Mouse (Mus musculus) gastrocnemius, postnatal 36 days (tissue): ENCODE data around the gene BC107364. TPM values are rescaled to one million over a fixed set of nuclear protein-coding genes. Genes with fewer than 3 reads are reported as not detected.
"Not testable (repeated sequence)": the region's sequence is repeated elsewhere in the genome, so short reads cannot be mapped to it uniquely, and the experiment has no call there.

Experiments
- DNase-seq, 2 experiments: peaks; one replicate each; pipeline ENCODE4 v3.0.0; 2022
- intact Hi-C: fragments of 180-260 bp; cut with DNase I; formaldehyde crosslinking; loops from one replicate; pipeline ENCODE4 v1.15.1; 2025
- total RNA-seq, 2 experiments: library from RNA; stranded (reverse); gene quantifications; 2 replicates each; pipeline ENCODE4 v1.2.3; 2021

BC107364 gene
- total RNA-seq, 2 experiments from 2014 or later, result not detected

GRCm38 (mm10) chr3:96459757-96460567 is 7.9 kb upstream of the BC107364 start:
- DNase-seq, intact Hi-C loops: not testable (repeated sequence)

- DNase-seq, intact Hi-C loops: not testable (repeated sequence)
Measured at GRCm38 (mm10) chr3:96458886-96459439, 6.9 kb upstream of the BC107364 start.

DNA sequence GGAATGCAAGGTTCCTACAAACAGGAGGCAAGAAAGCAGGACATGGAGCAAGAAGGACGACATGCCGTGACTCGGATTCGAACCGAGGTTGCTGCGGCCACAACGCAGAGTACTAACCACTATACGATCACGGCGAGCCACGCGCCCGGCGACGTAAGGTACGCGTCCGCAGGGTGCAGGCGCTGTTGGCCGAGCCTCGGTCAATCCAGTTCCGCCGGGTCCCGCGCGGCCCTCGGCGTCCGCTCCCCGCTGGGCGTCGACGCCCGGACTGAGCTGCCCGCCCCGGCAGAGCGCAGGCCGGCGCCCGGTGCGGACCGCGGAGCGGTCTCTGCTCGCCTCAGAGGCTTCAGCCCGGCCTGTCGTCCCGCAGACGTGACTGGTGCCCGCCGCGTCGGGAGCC is 5.9 kb upstream of the BC107364 start:
- intact Hi-C loops, DNase-seq: not testable (repeated sequence)

- intact Hi-C loops, result not testable (repeated sequence)
Measured at GRCm38 (mm10) chr3:96451181-96451737, 847 bp downstream of the BC107364 start.

GRCm38 (mm10) chr3:96450586-96450896 is 1.6 kb downstream of the BC107364 start:
- DNase-seq, intact Hi-C loops: not testable (repeated sequence)

More at GRCm38 (mm10) chr3:96451181-96451737, 847 bp downstream of the BC107364 start:
- DNase-seq, result not testable (repeated sequence)

DNA sequence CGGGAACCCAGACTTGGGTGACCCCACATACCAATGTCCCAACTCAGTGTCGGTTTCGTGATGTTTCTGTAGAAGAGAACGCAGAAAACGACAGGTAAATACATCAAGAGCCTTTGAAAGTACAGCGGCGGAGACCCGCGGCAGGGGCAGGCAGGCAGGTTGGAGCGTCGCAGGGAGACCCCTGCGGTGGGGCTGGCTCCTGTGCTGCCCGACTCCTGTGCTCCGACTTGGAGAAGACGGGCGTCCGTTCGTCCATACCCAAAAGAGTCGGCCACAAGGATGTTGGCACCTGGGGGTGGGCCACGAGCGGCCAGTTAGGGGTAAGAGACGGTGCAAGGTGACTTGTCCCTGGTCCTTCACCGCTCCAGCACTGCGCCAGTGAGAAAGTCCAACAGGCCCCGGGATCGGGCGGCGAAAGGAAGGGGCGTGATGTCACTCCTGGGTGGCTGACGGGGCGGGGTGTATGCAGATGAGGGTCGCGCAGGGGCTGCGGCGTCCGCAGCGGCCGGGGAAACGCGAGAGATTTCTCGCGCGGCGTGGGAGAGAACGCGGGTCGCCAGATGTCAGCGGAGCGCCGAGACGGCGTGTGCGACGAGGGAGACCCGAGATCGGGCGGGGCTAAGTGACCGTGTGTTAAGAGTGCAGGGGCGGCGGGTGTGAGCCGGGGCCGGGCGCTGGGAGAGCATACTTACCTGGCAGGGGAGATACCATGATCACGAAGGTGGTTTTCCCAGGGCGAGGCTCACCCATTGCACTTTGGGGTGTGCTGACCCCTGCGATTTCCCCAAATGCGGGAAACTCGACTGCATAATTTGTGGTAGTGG is 2.1 kb downstream of the BC107364 start:
- intact Hi-C loops, DNase-seq: not testable (repeated sequence)

GRCm38 (mm10) chr3:96445436-96445835 is 6.7 kb downstream of the BC107364 start:
- DNase-seq, result no peak
- intact Hi-C loops, result no loop called here

DNA sequence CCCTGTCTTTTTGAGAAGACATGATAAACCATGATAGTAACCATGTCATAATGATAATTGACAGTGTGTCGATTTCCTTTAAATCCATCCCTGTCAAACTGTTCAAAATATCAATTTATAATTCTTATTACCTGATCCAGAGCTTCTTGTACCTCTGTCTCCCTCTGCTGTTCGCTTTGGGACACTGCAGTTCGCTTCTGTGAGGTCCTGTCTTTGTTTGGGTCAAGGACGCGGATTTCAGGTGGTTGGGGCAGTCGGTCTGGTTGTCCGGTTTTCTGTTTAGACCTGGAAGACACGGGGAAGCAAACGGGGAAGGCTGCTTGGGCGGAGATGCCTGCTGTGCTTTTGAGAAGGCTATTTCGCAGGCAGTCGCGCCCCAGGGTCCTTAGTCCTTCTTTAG is 11.5 kb downstream of the BC107364 start:
- peak; percentile 36 to 56 for DNase-seq
- intact Hi-C loops, result no loop called here

DNA sequence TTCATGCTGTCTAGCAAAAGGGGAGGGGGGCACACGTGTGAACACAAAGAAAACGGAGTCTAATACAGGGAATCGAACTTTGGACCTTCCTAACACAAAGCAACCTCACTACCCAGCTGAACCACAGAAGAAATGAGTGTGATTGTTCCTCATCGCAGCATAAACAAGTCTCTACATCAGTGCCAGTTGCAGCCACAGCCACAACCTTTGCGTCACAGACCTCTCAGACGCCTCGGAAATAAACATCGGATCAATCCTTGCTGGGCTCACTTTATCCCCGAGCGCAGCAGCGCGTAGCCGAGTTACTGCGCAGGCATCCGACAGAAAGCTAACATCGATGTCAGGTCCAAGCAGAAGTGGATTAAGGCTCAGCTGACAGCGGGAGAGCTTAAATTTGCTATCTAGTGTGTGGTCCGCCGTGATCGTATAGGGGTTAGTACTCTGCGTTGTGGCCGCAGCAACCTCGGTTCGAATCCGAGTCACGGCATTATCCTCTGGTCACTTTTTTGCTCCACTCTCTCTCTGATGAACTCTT is 16.5 kb downstream of the BC107364 start:
- DNase-seq, result no peak
- intact Hi-C loops, result loop anchor here (5.0 kb wide), 1 partner anchor 158 kb away; no protein-coding TSS in a partner anchor

DNA sequence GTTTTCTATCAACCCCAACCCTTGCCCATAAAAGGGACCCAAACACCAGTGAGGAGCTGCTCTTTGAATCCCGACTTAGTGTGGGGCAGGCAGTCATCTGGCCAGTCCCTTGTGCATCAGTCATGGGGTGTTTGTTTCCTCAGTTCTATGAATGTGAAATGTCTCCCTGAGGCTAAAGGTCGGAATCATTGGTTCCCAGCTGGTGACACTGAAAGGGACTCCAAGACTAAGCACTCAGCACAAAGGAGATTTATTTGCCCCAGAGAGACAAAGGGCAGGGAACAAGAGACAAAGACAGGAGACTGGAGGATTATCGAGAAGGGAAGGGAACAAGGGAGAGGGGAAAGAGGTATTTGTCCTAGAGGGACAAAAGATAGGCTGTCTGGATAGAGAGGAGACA is 19.9 kb downstream of the BC107364 start:
- no peak for DNase-seq
- intact Hi-C loops, result no loop called here

- DNase-seq, result no peak
- intact Hi-C loops, result no loop called here
Measured at GRCm38 (mm10) chr3:96429819-96430132, 22.3 kb downstream of the BC107364 start.

DNA sequence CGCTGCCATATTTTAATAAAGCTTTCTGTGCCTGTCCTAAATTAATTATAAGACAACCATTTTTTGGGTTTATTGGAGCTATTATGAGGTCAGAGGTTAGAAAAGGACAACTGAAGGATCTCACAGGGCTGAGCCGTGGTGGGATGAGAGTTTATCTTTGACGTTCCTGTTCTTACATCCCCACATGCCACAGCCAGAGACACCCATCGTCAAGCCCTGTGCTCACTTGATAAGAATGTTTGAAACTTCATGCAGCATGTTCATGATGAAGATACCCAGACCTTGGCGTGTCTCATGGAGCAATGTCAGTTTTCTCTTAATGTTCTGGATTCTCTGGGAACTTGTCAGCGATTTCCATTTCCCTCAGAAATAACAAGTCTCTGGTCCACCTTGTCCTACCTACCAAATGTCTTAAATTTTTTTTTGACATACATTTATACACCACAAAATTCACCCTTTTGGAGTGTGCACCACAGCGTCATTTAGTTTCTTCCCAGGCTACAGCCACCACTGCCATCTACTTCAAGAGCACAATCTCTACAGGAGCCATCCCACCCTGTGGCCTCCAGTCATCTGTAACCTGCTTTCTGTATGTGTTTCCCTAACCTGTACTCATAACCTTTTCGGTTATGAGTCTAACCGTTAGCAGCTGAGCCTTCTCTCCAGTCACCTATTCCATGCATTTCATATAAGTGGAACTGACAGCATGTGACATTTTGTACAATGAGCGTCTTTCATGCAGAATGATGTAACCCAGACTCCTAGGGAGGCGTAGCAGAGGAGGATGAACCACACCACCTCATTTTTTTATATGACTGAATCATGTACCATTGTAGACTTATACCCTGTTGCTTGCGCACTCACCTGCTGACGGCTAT is 22.9 kb downstream of the BC107364 start:
- no peak for DNase-seq
- intact Hi-C loops, result no loop called here

- intact Hi-C loops, result no loop called here
- no peak for DNase-seq
Measured at GRCm38 (mm10) chr3:96427761-96428462, 24.2 kb downstream of the BC107364 start.

DNA sequence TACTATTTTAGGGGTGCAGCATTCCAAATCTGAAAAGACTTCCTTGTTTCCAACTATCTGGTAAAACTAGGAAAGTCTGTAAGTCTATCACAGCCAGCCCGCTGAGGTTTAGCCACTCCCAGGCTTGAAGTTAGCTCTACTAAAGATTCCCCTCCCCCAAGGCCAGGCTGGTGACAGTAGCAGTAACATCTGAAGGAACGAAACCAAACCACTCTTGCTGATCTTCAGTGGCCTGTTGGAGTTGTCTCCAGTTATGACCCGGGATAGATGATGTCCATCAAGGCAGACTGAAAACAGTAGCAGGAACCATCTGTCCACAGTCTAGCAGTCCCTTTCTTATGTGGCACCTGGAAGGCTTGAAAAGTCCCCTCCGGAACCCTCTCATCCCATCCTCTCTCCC is 24.8 kb downstream of the BC107364 start:
- no peak for DNase-seq
- intact Hi-C loops, result no loop called here

DNA sequence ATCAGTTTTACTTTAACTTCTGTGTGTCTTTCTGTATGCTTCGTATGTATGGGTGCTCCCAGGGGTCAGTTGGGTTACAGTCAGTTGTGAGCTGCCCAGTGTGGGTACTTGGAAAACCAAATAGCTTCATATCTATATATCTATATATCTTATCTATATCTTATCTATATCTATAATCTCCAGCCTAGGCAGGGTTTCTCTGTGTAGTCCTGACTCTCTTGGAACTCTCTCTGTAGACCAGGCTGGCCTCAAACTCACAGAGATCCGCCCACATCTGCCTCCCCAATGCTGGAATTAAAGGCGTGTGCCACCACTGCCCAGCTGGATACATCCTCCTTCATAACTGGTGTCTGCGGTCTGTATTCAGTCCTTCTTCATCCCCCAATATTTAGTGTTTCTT is 25.8 kb downstream of the BC107364 start:
- intact Hi-C loops, result no loop called here
- DNase-seq, result no peak

DNA sequence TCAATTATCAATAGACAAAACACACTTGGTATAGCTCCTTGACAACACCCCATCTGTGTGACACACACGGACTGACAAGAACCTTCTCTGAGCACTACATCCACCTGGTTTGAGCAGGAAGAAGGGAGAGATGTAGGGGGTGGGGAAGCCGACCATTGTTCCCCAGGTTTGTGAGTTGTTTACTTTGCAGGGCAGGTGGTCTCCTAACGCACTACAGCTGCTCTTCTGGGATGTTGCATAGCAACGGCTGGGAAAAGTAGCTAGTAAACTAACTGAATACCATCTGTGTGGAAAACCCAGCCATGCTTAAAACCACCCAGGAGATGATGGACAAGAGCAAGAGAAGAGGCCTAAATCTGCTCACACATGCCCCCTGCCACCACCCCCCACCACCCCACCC is 27.7 kb downstream of the BC107364 start:
- intact Hi-C loops, DNase-seq: not testable (repeated sequence)

GRCm38 (mm10) chr3:96423889-96424288 is 28.2 kb downstream of the BC107364 start:
- intact Hi-C loops, result no loop called here

GRCm38 (mm10) chr3:96420796-96421195 is 31.3 kb downstream of the BC107364 start:
- no peak for DNase-seq
- intact Hi-C loops, result no loop called here

More at GRCm38 (mm10) chr3:96423889-96424288, 28.2 kb downstream of the BC107364 start:
- no peak for DNase-seq

GRCm38 (mm10) chr3:96418902-96419301 is 33.2 kb downstream of the BC107364 start:
- intact Hi-C loops, DNase-seq: not testable (repeated sequence)
